Mouse (Mus musculus) kidney, postnatal 0 days (tissue): ENCODE data around the gene Rabl6. TPM values are rescaled to one million over a fixed set of nuclear protein-coding genes. Genes with fewer than 3 reads are reported as not detected.

ENCODE experiments used
- ATAC-seq: fragments of 200-750 bp; cut with Nextera tagmentation; replicated peaks from 2 replicates; pipeline ENCODE4 v1.8.0; 2017; ENCODE audit warnings: low read depth, moderate number of reproducible peaks, moderate TSS enrichment, moderate library complexity; ENCODE audit not compliant: low FRiP score
- DNase-seq: peaks from one replicate; pipeline ENCODE4 v3.0.0-alpha.2; 2016; ENCODE audit warnings: low spot score
- H3K27ac ChIP-seq: fragments of 300-500 bp; sonication (generic); 2 replicates; pipeline ENCODE4 v1.5.1; 2014; ENCODE audit warnings: mild to moderate bottlenecking
- H3K27me3 ChIP-seq: fragments of 300-500 bp; sonication (generic); 2 replicates; pipeline ENCODE4 v1.6.1; 2014; ENCODE audit warnings: low read length, mixed read lengths; ENCODE audit not compliant: insufficient read depth
- H3K36me3 ChIP-seq: fragments of 300-500 bp; sonication (generic); 2 replicates; pipeline ENCODE4 v1.6.1; 2014; ENCODE audit warnings: low read length, mixed read lengths; ENCODE audit not compliant: insufficient read depth
- H3K4me1 ChIP-seq: fragments of 300-500 bp; sonication (generic); replicated peaks from 2 replicates; pipeline ENCODE4 v1.6.1; 2014; ENCODE audit warnings: antibody characterized with exemption, low read length, mixed read lengths; ENCODE audit not compliant: insufficient read depth
- H3K4me2 ChIP-seq: fragments of 300-500 bp; sonication (generic); 2 replicates; pipeline ENCODE4 v1.6.1; 2014; ENCODE audit warnings: mild to moderate bottlenecking, low read length, moderate library complexity, mixed read lengths
- H3K4me3 ChIP-seq: fragments of 300-500 bp; sonication (generic); replicated peaks from 2 replicates; pipeline ENCODE4 v1.5.1; 2014; ENCODE audit warnings: low read depth, low read length
- H3K9ac ChIP-seq: fragments of 300-500 bp; sonication (generic); 2 replicates; pipeline ENCODE4 v1.6.1; 2014; ENCODE audit warnings: low read depth, low read length
- H3K9me3 ChIP-seq: fragments of 300-500 bp; sonication (generic); replicated peaks from 2 replicates; pipeline ENCODE4 v1.6.1; 2016; ENCODE audit warnings: low read length, inconsistent platforms, mixed read lengths
- CTCF ChIP-seq: IDR thresholded peaks from 2 replicates; pipeline ENCODE4 v1.5.1; 2016; ENCODE audit warnings: antibody characterized with exemption, low read depth, mild to moderate bottlenecking, moderate library complexity
- WGBS: fragments of 180-500 bp; shearing (Covaris S2); extraction: QIAGEN DNeasy Blood & Tissue Kit; methylation state at CpG from one replicate; pipeline ENCODE4 v1.1.7; 2014; 5-methylcytosine and 5-hydroxymethylcytosine counted together
- polyA plus RNA-seq: library from polyadenylated mRNA; unstranded; fragments of >200 nt; fragmentation: Nextera tagmentation; extraction: Ambion mirVana; gene quantifications from 2 replicates; pipeline ENCODE4 v1.2.1, GENCODE M21; 2015

The Rabl6 gene
- polyA plus RNA-seq, 1 experiment from 2014 or later: 45.6 TPM

DNA sequence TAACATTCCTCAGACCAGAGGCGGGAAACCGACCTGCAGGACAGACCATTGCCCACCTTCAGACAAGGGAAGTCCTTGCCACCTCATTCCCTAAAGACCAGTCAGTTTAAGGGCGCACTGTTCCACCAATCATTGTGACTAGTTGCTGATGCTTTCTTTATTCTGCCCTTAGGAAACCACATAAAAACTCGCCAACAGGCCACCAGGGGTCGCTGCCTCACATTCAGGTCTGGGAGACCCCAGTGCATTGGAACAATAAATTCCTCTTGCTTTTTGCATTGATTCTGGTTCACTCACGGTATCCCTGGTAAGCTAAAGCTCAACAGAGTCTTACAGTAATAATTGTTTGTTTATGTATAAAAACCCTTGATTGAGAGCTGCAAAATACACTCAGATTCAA, 31.6 kb upstream of the Rabl6 start:
- no peak overlapping the region for H3K9ac ChIP-seq
- peak; percentile 76 for TF ChIP-seq CTCF
- no peaks in the 10 kb centered on the region for H3K36me3 ChIP-seq
- no peaks in the 10 kb centered on the region for H3K4me1 ChIP-seq
- no peaks in the 10 kb centered on the region for H3K27me3 ChIP-seq
- no peak overlapping the region for H3K27ac ChIP-seq
- DNase-seq (peak; percentile 49), ATAC-seq (no peak)
- WGBS: 20% methylated on average over 6 of the region's 6 CpGs
- no peaks in the 10 kb centered on the region for H3K9me3 ChIP-seq
- no peak overlapping the region for H3K4me3 ChIP-seq
- H3K4me2 ChIP-seq: no peak overlapping the region

- H3K9ac ChIP-seq: no peak overlapping the region
- no peaks in the 10 kb centered on the region for H3K36me3 ChIP-seq
- H3K4me1 ChIP-seq: no peaks in the 10 kb centered on the region
- ATAC-seq (no peak), DNase-seq (peak; percentile 21)
- no peaks in the 10 kb centered on the region for H3K27me3 ChIP-seq
- no peak overlapping the region for H3K4me2 ChIP-seq
- 77% methylated on average over 1 of the region's 1 CpGs for whole genome bisulfite sequencing
- H3K9me3 ChIP-seq: no peaks in the 10 kb centered on the region
- H3K27ac ChIP-seq: no peak overlapping the region
- no peak overlapping the region for H3K4me3 ChIP-seq
- peak; percentile 42 for TF ChIP-seq CTCF
Measured at GRCm38 (mm10) chr2:25634046-25634445, 25.7 kb upstream of the Rabl6 start.

- no peak overlapping the region for H3K4me3 ChIP-seq
- H3K27me3 ChIP-seq: no peaks in the 10 kb centered on the region
- H3K4me2 ChIP-seq: no peak overlapping the region
- WGBS: 78% methylated on average over 3 of the region's 3 CpGs
- no peak overlapping the region for H3K27ac ChIP-seq
- H3K9ac ChIP-seq: no peak overlapping the region
- H3K36me3 ChIP-seq: no peaks in the 10 kb centered on the region
- H3K9me3 ChIP-seq: no peaks in the 10 kb centered on the region
- no peak for TF ChIP-seq CTCF
- ATAC-seq (no peak), DNase-seq (no peak)
- no peaks in the 10 kb centered on the region for H3K4me1 ChIP-seq
Measured at GRCm38 (mm10) chr2:25633616-25634015, 25.3 kb upstream of the Rabl6 start.

GRCm38 (mm10) chr2:25628738-25629137, 20.4 kb upstream of the Rabl6 start:
- Histone ChIP-seq H3K4me2 (no peak overlapping the region), H3K9me3 (no peaks in the 10 kb centered on the region), H3K36me3 (no peaks in the 10 kb centered on the region), H3K27ac (no peak overlapping the region), H3K4me3 (no peak overlapping the region), H3K9ac (no peak overlapping the region), H3K27me3 (no peaks in the 10 kb centered on the region), H3K4me1 (no peaks in the 10 kb centered on the region)
- DNase-seq (no peak), ATAC-seq (no peak)
- no peak for TF ChIP-seq CTCF
- 24% methylated on average over 4 of the region's 4 CpGs for WGBS

DNA sequence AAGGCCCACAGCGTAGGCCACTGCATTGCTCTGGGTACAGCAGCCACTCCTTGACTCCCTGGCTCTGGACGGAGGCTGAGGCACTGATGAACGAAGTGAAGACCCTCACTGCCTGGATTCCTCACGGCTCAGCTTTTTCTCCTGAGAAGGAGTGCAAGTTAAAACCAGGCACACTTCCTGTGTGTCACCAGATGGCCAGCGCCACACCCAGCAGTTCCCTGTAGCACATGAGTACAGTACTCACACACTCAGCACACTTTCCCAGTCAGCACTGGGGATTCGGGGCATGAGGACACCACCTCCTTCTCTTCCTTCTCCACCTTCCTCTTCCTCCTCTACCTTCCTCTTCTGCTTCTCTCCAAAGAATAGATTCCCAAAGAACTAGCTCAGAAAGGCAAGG, 19.5 kb upstream of the Rabl6 start, which contains the start of gene Fcna:
Gene Fcna, minus strand, starts transcription at position 220 of the 400 bp plus-strand sequence.
- WGBS: 88% methylated on average over 6 of the region's 6 CpGs
- no peak for ATAC-seq
- H3K27ac ChIP-seq: no peak within 1 kb of the TSS
- no peaks in the 10 kb centered on the region for H3K27me3 ChIP-seq
- no peaks in the 10 kb centered on the region for H3K9me3 ChIP-seq
- TF ChIP-seq CTCF: no peak
- no peak within 1 kb of the TSS for H3K9ac ChIP-seq
- no peaks in the 10 kb centered on the region for H3K36me3 ChIP-seq
- H3K4me3 ChIP-seq: no peak within 1 kb of the TSS
- no peak for DNase-seq
- H3K4me1 ChIP-seq: no peaks in the 10 kb centered on the region
- no peak within 1 kb of the TSS for H3K4me2 ChIP-seq

- peaks cover under 1% of the 10 kb centered on the region; the same call in 1 of the 2 replicates for H3K4me1 ChIP-seq
- no peaks in the 10 kb centered on the region for H3K27me3 ChIP-seq
- no peak for TF ChIP-seq CTCF
Measured at GRCm38 (mm10) chr2:25625986-25626385, 17.7 kb upstream of the Rabl6 start.

More at GRCm38 (mm10) chr2:25625986-25626385, 17.7 kb upstream of the Rabl6 start:
- Histone ChIP-seq H3K9me3 (no peaks in the 10 kb centered on the region), H3K4me3 (no peak overlapping the region), H3K27ac (no peak overlapping the region), H3K9ac (no peak overlapping the region), H3K36me3 (no peaks in the 10 kb centered on the region), H3K4me2 (no peak overlapping the region)
- WGBS: 35% methylated on average over 5 of the region's 5 CpGs
- DNase-seq: no peak
- ATAC-seq: no peak
